Mouse (Mus musculus): Measurements from ENCODE around the gene Heatr1.

DNA sequence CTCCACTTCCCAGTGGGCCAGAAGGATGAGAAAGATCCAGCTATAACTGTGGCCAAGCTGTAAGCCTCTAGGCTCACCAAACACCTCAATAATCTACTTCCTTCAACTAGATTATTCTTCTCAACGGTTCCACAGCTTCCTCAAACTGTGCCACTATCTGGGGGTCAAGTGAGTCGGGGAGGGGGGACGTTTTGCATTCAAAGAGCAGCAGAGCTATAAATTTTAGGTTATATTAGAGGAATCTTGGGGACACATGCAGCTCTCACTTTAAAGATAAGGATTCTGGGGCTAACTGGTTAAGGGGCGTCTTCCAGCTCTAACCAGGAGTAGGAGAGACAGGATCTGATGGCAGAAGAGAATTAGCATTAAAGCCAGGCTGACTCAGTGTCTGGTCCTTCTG lies 38.6 kb upstream of the Heatr1 start:
- no peak for TF ChIP-seq CTCF (IDR thresholded peaks at IDR 0.05; ENCODE audit: low read depth)
- TF ChIP-seq EP300 (IDR thresholded peaks at IDR 0.05; ENCODE audit: low read depth) = no peak

All from liver, postnatal 0 days (tissue).